Mouse (Mus musculus) erythroid progenitor cell, adult 5-6 weeks (primary cell): ENCODE data around the gene Cdc42bpg. TPM values are rescaled to one million over a fixed set of nuclear protein-coding genes. Genes with fewer than 3 reads are reported as not detected.
"Not testable (repeated sequence)": the region's sequence is repeated elsewhere in the genome, so short reads cannot be mapped to it uniquely, and the experiment has no call there.

ENCODE experiments used
- ATAC-seq: replicated peaks from 2 replicates; pipeline ENCODE4 v1.8.0; 2016; ENCODE audit warnings: moderate number of reproducible peaks, mild to moderate bottlenecking, moderate TSS enrichment, inconsistent platforms; ENCODE audit not compliant: poor library complexity, low FRiP score, severe bottlenecking
- total RNA-seq, 2 experiments: library from RNA; stranded (forward) in 1 of 2; stranded (reverse) in 1 of 2; fragments of 150-400 nt in 1 of 2; fragments of 186-747, 209-891 nt in 1 of 2; gene quantifications; 2 replicates each; pipeline versions ENCODE4 v1.2.3 to v1.2.4; 2015 to 2017; ENCODE audit warnings: low replicate concordance in 2 of 2

Cdc42bpg gene
- total RNA-seq, 2 experiments from 2014 or later = 1.4 TPM; not detected in 1

DNA sequence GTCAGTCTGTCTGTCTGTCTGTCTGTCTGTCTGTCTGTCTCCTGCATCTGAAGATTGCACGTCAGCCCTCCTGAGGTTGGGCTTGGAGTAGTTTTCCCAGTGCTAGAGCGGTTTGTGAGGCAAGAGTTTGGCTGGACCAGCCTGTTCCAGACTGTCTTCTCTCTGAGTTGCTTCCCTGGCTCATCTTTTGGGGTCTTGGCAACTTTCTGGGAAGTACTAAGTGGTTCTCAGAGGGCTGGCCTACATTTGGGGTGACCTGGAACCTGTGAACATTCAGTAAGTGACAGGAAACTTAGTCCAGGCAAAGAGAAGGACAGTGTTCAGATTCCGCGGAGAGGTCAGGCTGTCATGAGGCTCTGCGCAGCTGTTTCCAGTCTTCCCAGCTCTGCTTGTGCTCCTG is 14.0 kb upstream of the Cdc42bpg start:
- ATAC-seq = no peak

DNA sequence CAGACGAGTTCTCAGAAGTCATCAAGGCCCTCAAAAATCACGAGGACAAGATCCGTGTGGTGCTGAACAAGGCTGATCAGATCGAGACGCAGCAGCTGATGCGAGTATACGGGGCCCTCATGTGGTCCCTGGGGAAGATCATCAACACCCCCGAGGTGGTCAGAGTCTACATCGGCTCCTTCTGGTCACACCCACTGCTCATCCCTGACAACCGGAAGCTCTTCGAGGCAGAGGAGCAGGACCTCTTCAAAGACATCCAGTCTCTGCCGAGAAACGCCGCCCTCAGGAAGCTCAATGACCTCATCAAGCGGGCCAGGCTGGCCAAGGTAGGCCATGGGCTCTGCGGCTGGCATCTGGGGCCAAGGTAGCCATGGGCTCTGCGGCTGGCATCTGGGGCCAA is 12.0 kb upstream of the Cdc42bpg start:
- no peak for ATAC-seq

DNA sequence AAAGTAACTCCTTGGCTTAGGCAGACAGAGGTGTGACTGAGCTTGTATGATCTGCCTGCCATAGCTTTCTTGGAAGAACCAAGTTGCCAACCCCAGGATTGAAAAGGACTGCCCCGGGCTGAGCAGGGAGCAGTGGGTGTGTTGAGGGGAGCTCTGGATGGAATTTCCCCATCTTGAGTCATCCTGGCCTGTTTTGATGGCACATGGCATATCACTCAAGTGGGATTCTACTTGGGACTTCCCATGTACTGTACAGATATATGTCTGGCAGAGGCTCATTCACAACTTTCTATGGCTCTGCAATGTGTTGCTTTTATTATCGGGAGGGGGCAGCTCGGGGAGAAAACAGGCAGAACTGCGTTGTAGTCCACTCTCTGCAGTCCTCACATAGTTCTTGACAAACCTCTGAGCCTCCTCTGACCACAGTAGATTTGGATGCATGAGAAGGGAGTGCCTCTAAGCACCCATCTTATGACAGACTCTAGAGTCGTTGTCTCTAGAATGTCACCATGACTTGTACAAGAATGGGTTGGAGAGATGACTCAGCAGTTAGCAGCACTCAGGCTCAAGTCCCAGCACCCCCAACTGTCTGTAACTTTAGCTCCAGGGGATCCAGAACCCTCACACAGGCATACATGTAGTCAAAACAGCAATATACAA is 9.6 kb upstream of the Cdc42bpg start:
- ATAC-seq = peak; percentile 35; the same call in 1 of the 2 replicates

DNA sequence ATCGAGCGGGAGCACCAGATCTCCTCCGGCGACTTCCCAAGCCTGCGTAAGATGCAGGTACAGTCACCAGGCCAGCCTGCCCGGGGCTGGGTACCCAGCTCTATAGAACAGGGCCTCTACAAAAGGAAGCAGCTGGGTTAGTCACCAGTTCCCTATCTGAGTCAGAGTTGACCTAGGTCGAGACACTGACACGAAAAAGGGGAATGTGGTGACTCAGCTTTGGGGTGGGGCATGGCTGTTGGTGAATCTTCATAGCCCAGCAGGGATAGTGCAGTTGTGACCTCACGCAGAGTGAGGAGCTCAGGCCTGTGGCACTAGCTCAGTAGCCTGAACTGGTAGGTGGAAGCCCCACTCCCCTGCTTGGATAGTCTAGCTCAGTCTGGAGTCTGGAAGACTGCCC is 8.6 kb upstream of the Cdc42bpg start:
- ATAC-seq = peak; percentile 56

DNA sequence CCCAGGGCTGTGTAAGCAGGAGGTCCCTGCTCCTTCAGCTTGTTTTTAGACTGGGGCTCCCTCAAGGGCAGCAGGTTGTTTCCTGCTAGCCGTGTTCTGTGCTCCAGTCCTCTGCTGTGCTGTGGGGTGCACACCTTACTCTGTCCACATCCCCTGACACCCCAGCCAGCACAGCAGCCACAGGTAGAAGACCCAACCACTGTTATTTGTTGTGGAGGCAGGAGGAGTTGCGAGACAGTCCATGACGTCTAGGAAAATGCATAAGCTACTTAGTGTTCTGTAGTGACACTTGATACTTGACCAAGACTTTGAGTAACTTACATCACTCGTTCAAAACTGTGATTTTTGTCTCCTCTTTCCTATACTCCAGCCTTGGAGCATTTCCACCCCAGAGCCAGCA is 7.3 kb upstream of the Cdc42bpg start:
- ATAC-seq = no peak

DNA sequence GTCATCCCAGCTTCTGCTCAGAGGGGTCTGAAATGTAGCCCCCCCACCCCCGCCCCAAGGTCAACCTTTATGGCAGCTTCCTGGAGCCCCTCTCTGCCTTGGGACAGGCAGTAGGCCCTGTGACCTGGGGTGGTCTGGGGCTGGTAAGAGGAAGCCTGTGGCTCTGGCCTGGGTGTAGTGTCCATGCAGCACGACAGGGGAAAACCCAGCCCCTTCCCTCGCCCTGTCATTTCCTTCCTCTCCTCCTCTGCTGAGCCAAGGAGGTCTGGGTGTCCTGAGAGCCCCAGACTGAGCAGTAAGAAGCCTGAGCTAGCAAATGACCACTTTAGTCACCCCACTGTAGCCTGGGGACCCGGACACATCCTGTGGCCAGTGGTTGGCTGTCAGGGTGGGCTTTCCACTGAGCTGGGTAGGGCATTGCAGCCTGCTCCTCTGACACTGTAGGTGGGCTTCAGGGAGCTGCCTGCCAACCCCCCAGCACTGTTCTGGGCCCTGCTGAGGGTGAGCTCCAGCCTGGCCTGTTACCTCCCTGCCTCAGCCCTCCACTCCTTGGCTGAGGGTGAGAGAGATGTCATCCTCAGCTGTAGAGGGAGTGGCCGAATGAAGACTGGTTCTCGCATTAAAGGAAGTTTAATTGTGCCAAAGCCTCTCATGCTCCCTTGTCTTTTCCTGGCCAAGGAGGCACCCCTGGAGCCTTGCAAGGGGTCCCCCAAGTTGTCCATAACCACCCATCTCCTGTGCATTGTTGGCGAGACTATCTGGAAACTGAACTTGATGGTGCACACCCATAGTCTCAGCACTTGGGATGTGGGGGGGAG is 6.6 kb upstream of the Cdc42bpg start:
- 0 out of 2 replicates have a peak, but pooled peaks have one; percentile 10 for ATAC-seq

DNA sequence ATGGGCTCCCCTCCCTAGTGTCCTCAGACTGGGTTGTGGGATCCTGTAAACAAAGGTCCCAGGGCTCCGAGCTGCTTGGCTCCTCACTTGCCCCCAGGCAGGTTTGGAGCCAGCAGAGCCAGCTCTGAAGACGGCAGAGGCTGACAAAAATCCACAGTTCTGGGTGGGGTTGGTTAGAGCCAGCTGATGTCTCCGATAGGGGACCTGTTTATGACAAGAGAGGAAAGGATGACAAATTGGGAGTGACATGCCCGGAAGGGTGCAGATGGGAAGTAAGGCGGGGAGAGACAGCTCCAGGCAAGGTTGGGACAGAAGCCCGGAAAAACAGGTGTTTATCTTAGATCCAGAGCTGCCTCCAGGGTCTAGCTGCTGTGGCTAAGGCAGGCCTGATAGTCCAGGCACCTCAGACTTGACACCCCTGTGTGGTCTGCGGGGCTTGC is 5.8 kb upstream of the Cdc42bpg start:
- peak; percentile 72 for ATAC-seq

DNA sequence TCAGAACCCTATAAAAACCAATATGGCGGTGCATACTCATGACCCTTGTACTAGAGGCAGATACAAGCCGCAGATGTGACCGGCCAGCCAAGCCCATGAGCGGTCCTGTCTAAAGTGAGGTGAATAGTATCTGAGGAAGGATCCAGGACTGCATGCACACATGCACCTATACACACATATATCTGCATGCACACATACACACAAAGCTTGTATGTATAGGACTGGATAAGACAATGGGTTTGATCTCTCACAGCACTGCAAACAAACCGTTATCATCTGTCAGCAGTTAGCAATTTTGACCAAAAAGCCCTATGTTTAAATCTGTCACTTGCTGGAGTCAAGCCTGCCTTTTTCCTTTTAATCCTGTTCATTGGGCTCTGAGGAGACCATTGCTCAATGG is 4.1 kb upstream of the Cdc42bpg start:
- ATAC-seq = no peak

DNA sequence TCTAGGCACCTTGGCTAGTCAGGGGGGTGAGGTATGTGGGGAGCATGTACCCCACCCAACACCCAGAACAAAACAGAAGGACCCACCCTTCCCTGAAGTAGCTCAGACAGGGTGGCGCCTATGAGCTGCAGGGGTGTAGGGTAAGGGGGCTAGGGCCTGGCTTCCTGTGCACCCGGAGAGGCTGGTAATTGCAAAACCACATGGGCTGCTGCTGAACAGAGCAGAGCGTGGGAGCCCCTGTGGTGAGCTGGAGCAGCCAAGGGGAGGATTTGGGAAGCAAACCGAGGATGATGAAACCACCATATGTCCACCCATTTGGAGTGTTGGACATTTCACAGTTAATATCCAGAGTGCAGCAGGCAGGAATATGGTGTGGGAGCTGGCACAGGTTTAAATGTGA is 3.7 kb upstream of the Cdc42bpg start:
- no peak for ATAC-seq

DNA sequence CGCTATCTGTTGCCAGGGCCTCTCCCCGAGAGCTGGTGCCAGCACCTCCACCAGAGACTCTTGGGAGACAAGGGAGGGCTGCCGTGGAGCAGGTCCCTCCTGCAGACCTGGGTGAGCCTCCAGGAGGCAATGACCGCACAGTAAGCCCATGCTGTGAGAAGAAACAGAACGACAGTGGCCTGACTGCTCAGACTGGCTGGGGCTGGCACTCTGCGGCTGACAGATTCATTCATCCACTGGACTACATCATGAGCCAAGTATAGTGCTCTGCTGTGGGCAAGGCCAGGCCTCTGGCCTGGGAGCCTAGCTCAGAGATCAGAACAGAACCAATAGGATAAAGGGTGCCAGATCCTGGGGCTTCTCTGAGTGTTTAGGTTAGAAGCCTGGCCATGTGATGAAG is 2.4 kb upstream of the Cdc42bpg start:
- no peak for ATAC-seq

DNA sequence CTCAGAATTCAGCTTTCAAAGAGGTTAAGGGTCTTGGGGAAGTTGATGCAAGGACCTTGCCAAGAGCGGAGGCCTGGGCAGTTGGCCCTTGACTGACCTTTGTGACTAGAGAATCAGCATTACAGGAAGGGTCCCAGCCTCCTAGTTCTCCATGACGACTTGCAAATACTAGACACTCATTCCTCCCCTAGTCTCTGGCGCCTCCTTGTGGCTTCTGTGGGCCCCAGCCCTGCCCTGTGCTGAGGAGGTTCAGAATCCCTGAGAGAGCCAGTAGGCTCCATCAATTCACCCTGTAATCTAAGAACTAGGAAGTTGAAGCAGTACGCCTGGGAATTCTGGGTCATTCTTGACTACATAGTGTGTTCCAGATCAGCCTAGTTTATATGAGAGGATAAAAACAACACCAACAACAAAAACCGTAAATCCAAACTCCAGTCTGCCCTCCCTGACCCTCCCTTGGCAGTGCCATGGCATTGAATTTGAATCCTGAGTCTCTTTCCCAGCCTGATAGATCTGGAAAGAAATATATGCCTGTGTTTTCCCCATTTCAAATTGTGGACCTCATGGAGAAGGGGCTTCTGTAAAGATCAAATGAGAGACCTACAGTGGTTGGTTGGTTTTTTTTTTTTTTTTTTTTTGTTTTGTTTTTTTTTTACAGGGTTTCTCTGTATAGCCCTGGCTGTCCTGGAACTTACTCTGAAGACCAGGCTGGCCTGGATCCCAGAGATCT is 1.3 kb upstream of the Cdc42bpg start:
- ATAC-seq = peak; percentile 41; the same call in 1 of the 2 replicates

DNA sequence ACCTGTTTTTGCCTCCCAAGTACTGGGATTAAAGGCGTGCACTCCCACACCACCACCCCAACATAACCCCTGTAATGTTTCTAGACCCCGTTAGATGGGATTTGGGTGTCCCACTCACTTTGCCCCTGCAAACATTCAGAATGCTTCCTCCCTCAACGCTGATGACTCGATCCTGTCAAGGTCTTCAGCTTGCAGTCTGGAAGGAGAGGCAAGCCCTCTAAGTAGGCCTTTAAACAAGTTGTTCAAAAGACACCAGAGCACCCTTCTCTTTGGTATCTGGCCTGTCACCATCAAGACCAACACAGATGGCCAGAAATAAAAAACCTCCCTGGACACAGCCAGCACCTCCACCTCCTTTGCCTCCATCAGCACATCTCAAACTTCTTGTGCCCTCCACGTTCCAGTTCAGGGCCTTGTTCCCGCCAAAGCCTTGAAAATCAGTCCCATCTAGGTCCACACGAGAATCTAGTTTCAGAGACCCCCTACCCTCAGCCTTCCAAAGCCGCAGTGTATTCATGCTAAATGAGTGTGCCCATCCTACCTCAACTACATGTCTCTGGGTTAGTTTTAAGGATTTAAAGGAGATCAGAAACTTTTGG is 640 bp upstream of the Cdc42bpg start:
- ATAC-seq = no peak

DNA sequence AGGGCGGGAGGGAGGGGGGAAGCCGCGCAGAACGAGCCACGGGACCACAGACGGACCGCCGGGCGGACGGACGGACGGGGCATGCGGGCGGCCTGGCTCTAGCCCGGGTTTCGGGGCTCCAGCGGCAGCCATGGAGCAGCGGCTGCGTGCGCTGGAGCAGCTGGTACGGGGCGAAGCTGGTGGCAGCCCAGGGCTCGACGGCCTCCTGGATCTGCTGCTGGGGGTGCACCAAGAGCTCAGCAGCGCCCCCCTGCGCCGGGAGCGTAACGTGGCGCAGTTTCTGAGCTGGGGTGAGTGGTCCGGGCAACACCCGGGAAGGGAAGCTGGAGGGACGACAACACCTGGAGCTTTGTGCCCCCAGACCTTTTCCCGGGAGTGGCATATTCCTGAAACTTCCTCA is 330 bp downstream of the Cdc42bpg start:
- peak; percentile 55 for ATAC-seq

DNA sequence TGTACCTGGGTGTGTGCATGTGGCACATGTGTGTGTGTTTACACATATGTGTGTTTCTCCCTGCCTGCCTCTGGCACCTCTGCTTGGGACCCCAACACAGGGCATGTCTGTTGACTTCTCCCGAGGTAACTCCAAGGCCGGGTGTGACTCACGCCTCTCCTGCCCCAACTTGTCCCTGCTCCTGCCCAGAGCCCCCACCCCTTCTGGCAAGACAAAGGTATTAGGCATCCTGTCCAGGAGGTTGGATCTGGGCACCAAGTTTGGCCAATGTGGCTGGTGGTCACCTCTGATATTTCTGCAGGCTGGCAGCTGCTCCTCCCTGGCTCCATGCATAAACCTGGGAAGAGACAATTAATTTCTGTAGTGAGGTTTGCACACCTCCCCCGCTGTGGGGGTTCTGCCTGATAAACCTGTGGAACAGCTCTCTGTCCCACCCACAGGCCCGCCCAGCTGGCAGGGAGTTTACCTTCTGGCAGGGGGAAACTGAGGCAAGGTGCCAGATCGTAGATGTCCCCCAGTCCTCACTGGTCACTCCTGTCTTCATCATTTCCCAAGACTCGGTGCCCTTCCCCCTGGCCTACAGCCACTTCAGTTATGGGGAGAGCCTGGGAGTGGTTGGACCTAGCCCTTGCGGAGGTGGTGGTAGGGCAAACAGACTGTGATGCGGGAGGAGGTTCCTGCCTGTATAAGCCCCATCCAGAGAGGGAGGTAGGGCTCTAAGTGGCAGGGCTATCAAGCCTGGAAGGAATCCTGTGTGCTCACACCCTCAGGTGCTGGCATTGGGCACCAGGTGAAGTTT is 1.7 kb downstream of the Cdc42bpg start:
- no peak for ATAC-seq

DNA sequence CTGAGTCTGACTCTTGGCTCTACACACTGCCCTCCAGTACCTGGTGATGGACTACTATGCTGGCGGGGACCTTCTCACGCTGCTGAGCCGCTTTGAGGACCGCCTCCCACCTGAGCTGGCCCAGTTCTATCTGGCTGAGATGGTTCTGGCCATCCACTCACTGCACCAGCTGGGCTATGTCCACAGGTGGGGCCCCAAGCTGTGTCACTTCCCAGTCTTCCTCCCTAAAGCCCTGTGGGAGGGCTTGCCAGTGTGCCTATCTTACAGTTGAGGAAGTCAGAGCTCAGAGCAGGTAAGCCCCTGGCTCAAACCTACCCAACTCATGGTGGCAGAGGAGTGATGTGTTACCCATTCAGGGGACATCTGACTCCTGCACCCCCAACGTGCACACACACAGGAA is 3.9 kb downstream of the Cdc42bpg start:
- no peak for ATAC-seq

DNA sequence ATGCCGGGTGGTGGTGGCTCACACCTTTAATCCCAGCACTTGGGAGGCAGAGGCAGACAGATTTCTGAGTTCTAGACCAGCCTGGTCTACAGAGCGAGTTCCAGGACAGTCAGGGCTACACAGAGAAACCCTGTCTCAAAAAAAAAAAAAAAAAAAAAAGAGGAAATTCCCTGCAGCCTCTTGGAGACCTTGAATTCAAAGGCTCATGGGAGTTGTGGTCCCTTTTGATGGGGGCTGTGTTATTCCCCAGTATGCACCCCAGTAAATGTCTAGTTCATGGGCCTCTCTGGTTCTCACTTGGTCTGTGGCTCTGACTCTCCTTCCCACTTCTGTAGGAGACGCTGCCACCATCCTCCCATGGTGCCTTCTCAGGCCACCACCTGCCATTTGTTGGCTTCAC is 5.5 kb downstream of the Cdc42bpg start:
- not testable (repeated sequence) for ATAC-seq

DNA sequence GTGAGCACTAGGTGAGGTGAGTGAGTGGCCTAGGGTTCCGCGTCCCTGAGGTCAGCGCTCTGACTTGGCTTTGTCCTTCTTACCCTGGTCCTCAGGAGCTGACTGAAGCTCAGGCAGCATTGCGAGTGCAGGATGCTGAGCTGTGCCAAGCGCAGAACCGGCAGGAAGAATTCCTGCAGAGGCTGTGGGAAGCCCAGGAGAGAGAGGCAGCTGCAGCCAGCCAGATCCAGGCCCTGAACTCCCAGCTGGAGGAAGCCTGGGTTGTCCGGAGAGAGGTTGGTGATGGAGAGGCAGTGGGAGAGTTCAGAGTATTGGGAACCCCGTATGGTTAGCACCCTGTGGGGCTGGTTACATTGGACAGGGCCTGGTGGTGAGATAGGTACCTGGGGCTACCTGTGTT is 7.5 kb downstream of the Cdc42bpg start:
- no peak for ATAC-seq

DNA sequence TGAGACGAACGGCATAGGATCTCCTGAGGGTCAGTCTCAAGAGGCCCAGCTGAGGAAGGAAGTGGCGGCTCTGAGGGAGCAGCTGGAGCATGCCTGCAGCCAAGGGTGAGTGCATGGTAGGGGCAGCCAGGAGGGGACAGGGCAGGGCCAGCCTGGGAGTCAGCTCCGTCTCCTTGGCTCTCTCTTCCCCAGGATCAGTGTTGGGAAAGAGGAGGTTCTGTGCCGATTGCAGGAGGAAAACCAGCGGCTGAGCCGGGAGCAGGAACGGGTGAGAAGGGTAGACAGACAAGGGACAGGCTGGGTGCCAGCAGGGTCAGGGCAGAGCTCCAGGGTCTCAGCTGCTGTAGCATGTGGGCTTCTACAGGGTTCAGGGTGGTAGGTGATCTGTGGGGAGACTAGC is 8.3 kb downstream of the Cdc42bpg start:
- ATAC-seq = no peak

DNA sequence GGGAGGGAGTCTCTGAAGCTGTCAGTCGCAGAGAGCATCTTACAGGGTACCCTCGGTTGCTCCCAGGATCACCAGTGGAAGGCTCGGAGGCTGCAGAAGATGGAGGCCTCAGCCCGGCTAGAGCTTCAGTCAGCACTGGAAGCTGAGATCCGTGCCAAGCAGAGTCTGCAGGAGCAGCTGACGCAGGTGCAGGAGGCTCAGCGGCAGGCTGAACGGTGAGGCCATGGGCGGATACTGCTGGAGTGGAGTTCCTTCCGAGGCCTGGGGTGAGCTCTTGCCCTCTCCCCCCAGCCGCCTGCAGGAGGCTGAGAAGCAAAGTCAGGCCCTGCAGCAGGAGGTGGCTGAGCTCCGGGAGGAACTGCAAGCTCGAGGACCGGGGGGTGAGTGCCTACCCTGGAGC is 9.3 kb downstream of the Cdc42bpg start:
- ATAC-seq = no peak

DNA sequence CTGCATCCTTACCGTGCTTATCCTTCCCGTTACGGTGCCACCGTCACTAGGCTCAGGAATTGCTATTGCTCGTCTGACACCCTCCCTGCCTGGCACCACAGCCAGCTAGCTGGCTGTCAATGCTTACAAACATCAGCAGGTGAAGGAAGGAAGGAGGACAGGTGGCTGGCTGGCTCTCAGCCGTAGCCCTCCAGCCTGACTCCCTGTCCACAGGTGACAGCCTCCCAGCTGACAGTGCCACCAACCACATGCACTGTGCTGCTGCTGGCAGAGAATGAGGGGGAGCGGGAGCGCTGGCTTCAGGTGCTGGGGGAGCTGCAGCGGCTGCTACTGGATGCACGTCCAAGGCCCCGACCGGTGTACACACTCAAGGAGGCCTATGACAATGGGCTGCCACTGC is 11.9 kb downstream of the Cdc42bpg start:
- ATAC-seq = no peak
